Mouse (Mus musculus): ENCODE measurements around the gene Insl3. TPM values are rescaled to one million over a fixed set of nuclear protein-coding genes. Genes with fewer than 3 reads are reported as not detected.
"Not testable (repeated sequence)": the region's sequence is repeated elsewhere in the genome, so short reads cannot be mapped to it uniquely, and the experiment has no call there.

Insl3 gene
- total and polyA plus RNA-seq, 2 experiments from 2014 or later = 1.4 to 1.8 TPM

- Histone ChIP-seq H3K9me3 (ENCODE audit: low read length) (no peaks in the 10 kb centered on the region), H3K4me1 (ENCODE audit: insufficient read depth) (peaks cover 6% of the 10 kb centered on the region), H3K4me3 (ENCODE audit: low read depth, low read length) (peak overlapping the region; percentile 44), H3K27ac (ENCODE audit: low read depth, low read length) (peak overlapping the region; percentile 85), H3K9ac (peak overlapping the region; percentile 62), H3K36me3 (ENCODE audit: insufficient read depth) (no peaks in the 10 kb centered on the region), H3K4me2 (ENCODE audit: low read depth) (peak overlapping the region; percentile 84), H3K27me3 (ENCODE audit: insufficient read depth, low read length) (no peaks in the 10 kb centered on the region)
- no peak for TF ChIP-seq CTCF (IDR thresholded peaks at IDR 0.05; ENCODE audit: low read depth)
- WGBS = 3% methylated on average over 16 of the region's 16 CpGs
- peak; percentile 61 for DNase-seq
- ATAC-seq = peak; percentile 36
Measured at GRCm38 (mm10) chr8:71728826-71729620, 40.0 kb downstream of the Insl3 start.

- Histone ChIP-seq H3K27me3 (ENCODE audit: insufficient read depth, low read length) (no peaks in the 10 kb centered on the region), H3K9me3 (ENCODE audit: low read length) (no peaks in the 10 kb centered on the region), H3K27ac (ENCODE audit: low read depth, low read length) (no peak overlapping the region), H3K4me3 (ENCODE audit: low read depth, low read length) (no peak overlapping the region), H3K4me2 (ENCODE audit: low read depth) (no peak overlapping the region), H3K36me3 (ENCODE audit: insufficient read depth) (no peaks in the 10 kb centered on the region), H3K9ac (no peak overlapping the region), H3K4me1 (ENCODE audit: insufficient read depth) (no peaks in the 10 kb centered on the region)
- DNase-seq (no peak), ATAC-seq (no peak)
- TF ChIP-seq CTCF (IDR thresholded peaks at IDR 0.05; ENCODE audit: low read depth) = peak; percentile 55
- WGBS = 56% methylated on average over 3 of the region's 3 CpGs
Measured at GRCm38 (mm10) chr8:71731652-71732230, 42.7 kb downstream of the Insl3 start.

- H3K4me2 ChIP-seq (ENCODE audit: low read depth); H3K27me3 ChIP-seq (ENCODE audit: insufficient read depth, low read length); DNase-seq; H3K27ac ChIP-seq (ENCODE audit: low read depth, low read length); H3K9me3 ChIP-seq (ENCODE audit: low read length); ATAC-seq; H3K4me3 ChIP-seq (ENCODE audit: low read depth, low read length); H3K9ac ChIP-seq; H3K4me1 ChIP-seq (ENCODE audit: insufficient read depth); H3K36me3 ChIP-seq (ENCODE audit: insufficient read depth): not testable (repeated sequence)
- TF ChIP-seq CTCF (IDR thresholded peaks at IDR 0.05; ENCODE audit: low read depth) = 0 out of 2 replicates have a peak, but pooled peaks have one; percentile 8
Measured at GRCm38 (mm10) chr8:71738316-71738715, 49.3 kb downstream of the Insl3 start.

Other genes starting within 250 kb of the Insl3 start
- 187 and 210 TPM in 2 replicates for gene Abhd8, start 225.6 kb upstream of the Insl3 start, total RNA-seq (2014; rRNA removed)
- 168 and 169 TPM in 2 replicates for gene Abhd8, start 225.6 kb upstream of the Insl3 start, polyA plus RNA-seq (2015; fragmentation: Nextera tagmentation; extraction: Ambion mirVana)
- 75.0 and 80.5 TPM in 2 replicates for gene Mrpl34, start 224.3 kb upstream of the Insl3 start, total RNA-seq (2014; rRNA removed)
- 145 and 184 TPM in 2 replicates for gene Mrpl34, start 224.3 kb upstream of the Insl3 start, polyA plus RNA-seq (2015; fragmentation: Nextera tagmentation; extraction: Ambion mirVana)
- gene Dda1, start 220.0 kb upstream of the Insl3 start, total RNA-seq (2014; rRNA removed) = 179 and 184 TPM in 2 replicates
- 274 and 283 TPM in 2 replicates for gene Dda1, start 220.0 kb upstream of the Insl3 start, polyA plus RNA-seq (2015; fragmentation: Nextera tagmentation; extraction: Ambion mirVana)
- 76.5 and 82.2 TPM in 2 replicates for gene Ano8, start 203.3 kb upstream of the Insl3 start, total RNA-seq (2014; rRNA removed)
- gene Ano8, start 203.3 kb upstream of the Insl3 start, polyA plus RNA-seq (2015; fragmentation: Nextera tagmentation; extraction: Ambion mirVana) = 5.9 and 7.7 TPM in 2 replicates
- gene Gtpbp3, start 201.1 kb upstream of the Insl3 start, total RNA-seq (2014; rRNA removed) = 23.6 and 33.6 TPM in 2 replicates
- gene Gtpbp3, start 201.1 kb upstream of the Insl3 start, polyA plus RNA-seq (2015; fragmentation: Nextera tagmentation; extraction: Ambion mirVana) = 6.9 and 9.4 TPM in 2 replicates
- 2.2 and 4.0 TPM in 2 replicates for gene Plvap, start 177.5 kb upstream of the Insl3 start, total RNA-seq (2014; rRNA removed)
- gene Plvap, start 177.5 kb upstream of the Insl3 start, polyA plus RNA-seq (2015; fragmentation: Nextera tagmentation; extraction: Ambion mirVana) = 6.9 and 8.7 TPM in 2 replicates
- 0.48 TPM in 1 of 2 replicates, not detected in the other for gene Ccdc194, start 163.5 kb upstream of the Insl3 start, total RNA-seq (2014; rRNA removed)
- gene Ccdc194, start 163.5 kb upstream of the Insl3 start, polyA plus RNA-seq (2015; fragmentation: Nextera tagmentation; extraction: Ambion mirVana) = 0.08 and 0.16 TPM in 2 replicates
- 10.1 and 17.8 TPM in 2 replicates for gene Bst2, start 151.8 kb upstream of the Insl3 start, total RNA-seq (2014; rRNA removed)
- gene Bst2, start 151.8 kb upstream of the Insl3 start, polyA plus RNA-seq (2015; fragmentation: Nextera tagmentation; extraction: Ambion mirVana) = 19.3 and 21.0 TPM in 2 replicates
- 70.5 and 81.7 TPM in 2 replicates for gene Mvb12a, start 146.3 kb upstream of the Insl3 start, total RNA-seq (2014; rRNA removed)
- gene Mvb12a, start 146.3 kb upstream of the Insl3 start, polyA plus RNA-seq (2015; fragmentation: Nextera tagmentation; extraction: Ambion mirVana) = 73.4 and 87.4 TPM in 2 replicates
- 0.08 TPM in 1 of 2 replicates, not detected in the other for gene Tmem221, start 130.3 kb upstream of the Insl3 start, total RNA-seq (2014; rRNA removed)
- gene Tmem221, start 130.3 kb upstream of the Insl3 start, polyA plus RNA-seq (2015; fragmentation: Nextera tagmentation; extraction: Ambion mirVana) = 0.16 and 0.18 TPM in 2 replicates
- 0.08 TPM in 1 of 2 replicates, not detected in the other for gene Nxnl1, start 122.6 kb upstream of the Insl3 start, total RNA-seq (2014; rRNA removed)
- gene Nxnl1, start 122.6 kb upstream of the Insl3 start, polyA plus RNA-seq (2015; fragmentation: Nextera tagmentation; extraction: Ambion mirVana) = not detected in 2 replicates
- gene Slc27a1, start 120.3 kb upstream of the Insl3 start, total RNA-seq (2014; rRNA removed) = 106 and 133 TPM in 2 replicates
- gene Slc27a1, start 120.3 kb upstream of the Insl3 start, polyA plus RNA-seq (2015; fragmentation: Nextera tagmentation; extraction: Ambion mirVana) = 74.8 and 102 TPM in 2 replicates
- 248 and 264 TPM in 2 replicates for gene Pgls, start 97.0 kb upstream of the Insl3 start, total RNA-seq (2014; rRNA removed)
- gene Pgls, start 97.0 kb upstream of the Insl3 start, polyA plus RNA-seq (2015; fragmentation: Nextera tagmentation; extraction: Ambion mirVana) = 262 and 318 TPM in 2 replicates
- 3.4 and 11.1 TPM in 2 replicates for gene Fam129c, start 91.6 kb upstream of the Insl3 start, total RNA-seq (2014; rRNA removed)
- 2.0 and 2.8 TPM in 2 replicates for gene Fam129c, start 91.6 kb upstream of the Insl3 start, polyA plus RNA-seq (2015; fragmentation: Nextera tagmentation; extraction: Ambion mirVana)
- 84.3 and 85.6 TPM in 2 replicates for gene Colgalt1, start 78.2 kb upstream of the Insl3 start, total RNA-seq (2014; rRNA removed)
- 58.4 and 59.6 TPM in 2 replicates for gene Colgalt1, start 78.2 kb upstream of the Insl3 start, polyA plus RNA-seq (2015; fragmentation: Nextera tagmentation; extraction: Ambion mirVana)
- 84.8 and 89.2 TPM in 2 replicates for gene Unc13a, start 17.5 kb upstream of the Insl3 start, total RNA-seq (2014; rRNA removed)
- gene Unc13a, start 17.5 kb upstream of the Insl3 start, polyA plus RNA-seq (2015; fragmentation: Nextera tagmentation; extraction: Ambion mirVana) = 14.2 and 18.8 TPM in 2 replicates
- gene Jak3, start 12.9 kb upstream of the Insl3 start, total RNA-seq (2014; rRNA removed) = 5.2 and 7.3 TPM in 2 replicates
- gene Jak3, start 12.9 kb upstream of the Insl3 start, polyA plus RNA-seq (2015; fragmentation: Nextera tagmentation; extraction: Ambion mirVana) = 2.8 and 4.4 TPM in 2 replicates
- 0.24 and 0.92 TPM in 2 replicates for gene B3gnt3, start 12.6 kb downstream of the Insl3 start, total RNA-seq (2014; rRNA removed)
- 0.44 and 0.49 TPM in 2 replicates for gene B3gnt3, start 12.6 kb downstream of the Insl3 start, polyA plus RNA-seq (2015; fragmentation: Nextera tagmentation; extraction: Ambion mirVana)
- gene Fcho1, start 36.5 kb downstream of the Insl3 start, total RNA-seq (2014; rRNA removed) = 97.2 and 101 TPM in 2 replicates
- 62.4 and 68.7 TPM in 2 replicates for gene Fcho1, start 36.5 kb downstream of the Insl3 start, polyA plus RNA-seq (2015; fragmentation: Nextera tagmentation; extraction: Ambion mirVana)
- 11.2 and 11.9 TPM in 2 replicates for gene Zfp709, start 192.8 kb downstream of the Insl3 start, total RNA-seq (2014; rRNA removed)
- gene Zfp709, start 192.8 kb downstream of the Insl3 start, polyA plus RNA-seq (2015; fragmentation: Nextera tagmentation; extraction: Ambion mirVana) = 5.1 and 5.2 TPM in 2 replicates
- gene Zfp882, start 219.4 kb downstream of the Insl3 start, total RNA-seq (2014; rRNA removed) = 18.5 and 21.1 TPM in 2 replicates
- 4.4 and 7.8 TPM in 2 replicates for gene Zfp882, start 219.4 kb downstream of the Insl3 start, polyA plus RNA-seq (2015; fragmentation: Nextera tagmentation; extraction: Ambion mirVana)
- gene Zfp617, start 219.4 kb downstream of the Insl3 start, total RNA-seq (2014; rRNA removed) = 33.3 and 34.4 TPM in 2 replicates
- 11.5 and 19.5 TPM in 2 replicates for gene Zfp617, start 219.4 kb downstream of the Insl3 start, polyA plus RNA-seq (2015; fragmentation: Nextera tagmentation; extraction: Ambion mirVana)

All from forebrain, postnatal 0 days (tissue).